Mouse (Mus musculus): Measurements from ENCODE around the gene Rgs18.

The Rgs18 gene

GRCm38 (mm10) chr1:144775331-144775730 lies at the start of gene Rgs18:
Gene Rgs18 (minus strand): TSS chr1:144775435.
- Histone ChIP-seq H3K36me3 (ENCODE audit: control insufficient read depth, insufficient read depth, low read length, poor library complexity, severe bottlenecking) (no peaks in the 10 kb centered on the region), H3K27me3 (ENCODE audit: control insufficient read depth, insufficient read depth, low read length, poor library complexity, severe bottlenecking) (no peaks in the 10 kb centered on the region)
- peak; percentile 79 for DNase-seq (ENCODE audit: low read depth, low spot score)

DNA sequence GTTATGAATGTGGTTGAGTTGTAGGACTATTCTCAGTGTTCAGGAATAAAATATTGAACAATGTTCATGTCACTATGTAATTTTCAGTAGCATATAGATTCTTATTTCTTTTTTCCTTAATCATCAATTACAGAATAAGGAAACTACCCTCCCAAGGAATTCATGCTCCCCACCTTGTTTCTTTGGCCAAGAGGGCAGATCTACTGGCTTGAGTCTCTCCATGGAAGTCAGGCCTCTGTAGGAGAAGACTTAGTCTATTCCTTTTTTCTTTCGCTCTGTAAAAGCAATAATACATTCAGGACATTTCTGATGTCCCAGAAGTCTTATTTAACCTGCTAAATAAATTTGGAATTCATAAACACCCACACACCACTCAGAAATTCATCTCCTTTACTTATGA lies 841 bp downstream of the Rgs18 start:
- peak; percentile 1 for DNase-seq (ENCODE audit: low read depth, low spot score)
- no peaks in the 10 kb centered on the region for H3K27me3 ChIP-seq (ENCODE audit: control insufficient read depth, insufficient read depth, low read length, poor library complexity, severe bottlenecking)
- H3K36me3 ChIP-seq (ENCODE audit: control insufficient read depth, insufficient read depth, low read length, poor library complexity, severe bottlenecking) = no peaks in the 10 kb centered on the region

- Histone ChIP-seq H3K27me3 (ENCODE audit: control insufficient read depth, insufficient read depth, low read length, poor library complexity, severe bottlenecking) (no peaks in the 10 kb centered on the region), H3K36me3 (ENCODE audit: control insufficient read depth, insufficient read depth, low read length, poor library complexity, severe bottlenecking) (no peaks in the 10 kb centered on the region)
- DNase-seq (ENCODE audit: low read depth, low spot score) = peak; percentile 16
Observed at GRCm38 (mm10) chr1:144766218-144766617, 9.0 kb downstream of the Rgs18 start.

DNA sequence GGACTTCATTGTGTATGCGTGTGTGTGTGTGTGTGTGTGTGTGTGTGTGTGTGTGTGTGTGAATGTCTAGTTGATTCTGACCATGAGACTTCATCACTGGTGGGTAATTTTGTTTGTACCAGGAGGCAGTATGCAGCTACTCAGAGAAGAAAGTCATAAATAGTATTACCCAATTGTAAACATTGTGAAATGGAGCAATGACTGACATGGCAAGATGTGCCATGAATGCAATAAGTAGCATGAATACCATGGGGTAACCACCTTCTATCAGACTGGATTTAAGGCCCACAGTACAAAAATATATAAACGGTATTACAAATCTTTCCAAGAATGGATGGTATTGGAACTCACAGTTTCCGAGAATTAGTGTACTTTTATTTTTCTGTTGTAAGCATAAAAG lies 14.4 kb downstream of the Rgs18 start:
- H3K36me3 ChIP-seq (ENCODE audit: control insufficient read depth, insufficient read depth, low read length, poor library complexity, severe bottlenecking) = no peaks in the 10 kb centered on the region
- DNase-seq (ENCODE audit: low read depth, low spot score) = no peak
- H3K27me3 ChIP-seq (ENCODE audit: control insufficient read depth, insufficient read depth, low read length, poor library complexity, severe bottlenecking) = no peaks in the 10 kb centered on the region

DNA sequence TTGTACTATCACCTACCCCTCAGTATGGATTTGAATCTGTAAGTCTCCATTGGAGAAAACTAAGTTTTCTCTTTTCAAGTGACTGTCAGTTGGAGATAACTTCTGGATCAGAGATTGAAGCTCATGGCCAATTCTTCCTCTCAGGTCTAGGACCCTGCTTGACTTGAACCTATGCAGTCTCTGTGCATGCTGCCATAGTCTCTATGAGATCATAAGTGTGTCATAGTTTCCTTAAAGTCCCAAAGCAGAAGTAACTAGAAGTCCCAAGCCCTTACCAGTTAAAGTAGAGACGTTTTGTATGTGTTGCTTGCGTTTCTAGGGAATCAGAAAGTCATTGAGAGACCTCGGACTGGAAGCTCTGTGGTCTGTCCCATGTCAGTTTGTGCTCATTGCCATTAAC lies 24.5 kb downstream of the Rgs18 start:
- no peak for DNase-seq (ENCODE audit: low read depth, low spot score)
- Histone ChIP-seq H3K27me3 (ENCODE audit: control insufficient read depth, insufficient read depth, low read length, poor library complexity, severe bottlenecking) (no peaks in the 10 kb centered on the region), H3K36me3 (ENCODE audit: control insufficient read depth, insufficient read depth, low read length, poor library complexity, severe bottlenecking) (no peaks in the 10 kb centered on the region)

GRCm38 (mm10) chr1:144746182-144746581 lies 29.1 kb downstream of the Rgs18 start:
- Histone ChIP-seq H3K36me3 (ENCODE audit: control insufficient read depth, insufficient read depth, low read length, poor library complexity, severe bottlenecking) (no peaks in the 10 kb centered on the region), H3K27me3 (ENCODE audit: control insufficient read depth, insufficient read depth, low read length, poor library complexity, severe bottlenecking) (no peaks in the 10 kb centered on the region)
- DNase-seq (ENCODE audit: low read depth, low spot score) = no peak

DNA sequence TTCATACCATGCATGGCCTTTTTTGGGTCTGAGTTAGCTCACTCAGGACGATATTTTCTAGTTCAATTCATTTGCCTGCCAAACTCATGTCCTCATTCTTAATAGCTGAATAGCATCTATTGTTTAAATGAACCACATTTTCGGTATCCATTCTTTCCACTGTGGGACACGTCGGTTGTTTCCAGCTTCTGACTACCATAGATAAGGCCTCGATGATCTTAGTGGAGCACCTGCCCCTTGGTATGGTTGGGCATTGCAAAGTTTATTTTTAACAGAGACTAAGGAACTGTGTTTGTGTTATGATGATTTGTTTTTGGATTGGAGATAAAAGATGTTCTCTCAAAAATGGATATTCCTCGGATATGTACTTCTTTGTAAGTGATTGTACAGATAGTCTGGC lies 37.5 kb downstream of the Rgs18 start:
- H3K36me3 ChIP-seq (ENCODE audit: control insufficient read depth, insufficient read depth, low read length, poor library complexity, severe bottlenecking) = no peaks in the 10 kb centered on the region
- DNase-seq (ENCODE audit: low read depth, low spot score) = no peak
- no peaks in the 10 kb centered on the region for H3K27me3 ChIP-seq (ENCODE audit: control insufficient read depth, insufficient read depth, low read length, poor library complexity, severe bottlenecking)

- no peaks in the 10 kb centered on the region for H3K36me3 ChIP-seq (ENCODE audit: control insufficient read depth, insufficient read depth, low read length, poor library complexity, severe bottlenecking)
- DNase-seq (ENCODE audit: low read depth, low spot score) = no peak
Observed at GRCm38 (mm10) chr1:144720736-144721135, 54.5 kb downstream of the Rgs18 start.

GRCm38 (mm10) chr1:144704373-144704772 lies 70.9 kb downstream of the Rgs18 start:
- Histone ChIP-seq H3K36me3 (ENCODE audit: control insufficient read depth, insufficient read depth, low read length, poor library complexity, severe bottlenecking) (no peaks in the 10 kb centered on the region), H3K27me3 (ENCODE audit: control insufficient read depth, insufficient read depth, low read length, poor library complexity, severe bottlenecking) (no peaks in the 10 kb centered on the region)
- no peak for DNase-seq (ENCODE audit: low read depth, low spot score)

More at GRCm38 (mm10) chr1:144720736-144721135, 54.5 kb downstream of the Rgs18 start:
- no peaks in the 10 kb centered on the region; the same call in 1 of the 2 replicates for H3K27me3 ChIP-seq (ENCODE audit: control insufficient read depth, insufficient read depth, low read length, poor library complexity, severe bottlenecking)

All from splenic B cell, adult 2 months (primary cell).